Mouse (Mus musculus): ENCODE data around the gene Tgfbr3. TPM values are rescaled to one million over a fixed set of nuclear protein-coding genes. Genes with fewer than 3 reads are reported as not detected.
A peak's percentile ranks its signal among the peaks of the same experiment; 100 is the strongest.

Gene Tgfbr3
- polyA plus RNA-seq, 1 experiment from 2014 or later, result 5.7 TPM

DNA sequence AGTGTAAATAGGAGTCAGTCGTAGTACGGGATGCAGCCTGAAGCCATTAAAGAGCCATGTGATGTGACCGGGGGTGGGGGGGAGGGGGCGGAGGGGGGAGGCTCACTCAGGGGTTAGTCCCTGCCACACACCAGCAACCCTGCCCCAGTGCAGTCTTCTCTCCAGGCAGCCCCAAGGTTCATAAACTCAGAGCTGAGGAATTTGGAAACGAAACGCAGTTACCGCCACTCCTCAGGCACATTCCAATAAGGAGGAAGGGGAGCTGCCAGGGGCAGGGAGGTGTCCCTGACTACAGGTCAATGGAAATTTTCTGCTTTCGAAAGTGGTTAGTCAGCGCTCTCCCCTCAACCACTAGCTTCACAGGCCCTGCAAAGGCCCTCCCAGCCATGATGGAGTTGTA is 132.0 kb downstream of the Tgfbr3 start:
- DNase-seq (ENCODE audit: extremely low spot score, low spot score), result no peak
- H3K27ac ChIP-seq, result 0 out of 2 replicates have a peak overlapping the region, but pooled peaks have one; percentile 11

DNA sequence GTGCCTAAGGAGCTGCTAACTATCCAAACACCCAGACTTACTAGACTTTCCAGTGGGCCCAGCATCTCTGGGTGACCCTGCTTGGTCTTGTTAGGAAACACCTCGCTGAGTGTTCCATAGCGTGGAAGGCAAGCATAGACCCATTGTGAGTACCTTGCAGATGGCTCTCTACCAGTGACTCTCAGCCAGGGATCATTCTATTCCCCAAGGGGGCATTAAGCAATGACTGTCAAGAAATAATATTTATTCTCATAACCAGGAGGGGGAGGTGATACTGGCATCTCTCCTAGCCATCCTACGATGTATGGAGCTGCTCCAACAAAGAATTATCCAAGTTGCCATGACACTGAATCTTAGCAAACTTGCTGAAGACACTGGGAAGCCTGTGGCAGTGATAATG is 133.3 kb downstream of the Tgfbr3 start:
- DNase-seq (ENCODE audit: extremely low spot score, low spot score), result no peak
- Histone ChIP-seq H3K4me3 (no peak overlapping the region), H3K27ac (no peak overlapping the region), H3K27me3 (ENCODE audit: poor library complexity, severe bottlenecking) (0 out of 2 replicates have a peak, but pooled peaks cover 5% of the 10 kb centered on the region), H3K4me1 (peaks cover 32% of the 10 kb centered on the region), H3K36me3 (replicated peaks) (no peaks in the 10 kb centered on the region), H3K9me3 (no peaks in the 10 kb centered on the region)
- WGBS, result 93% methylated on average over 3 of the region's 3 CpGs

More for the DNA sequence above, 132.0 kb downstream of the Tgfbr3 start:
- WGBS, result 50% methylated on average over 9 of the region's 9 CpGs
- Histone ChIP-seq H3K4me3 (no peak overlapping the region), H3K36me3 (replicated peaks) (no peaks in the 10 kb centered on the region), H3K4me1 (peaks cover 23% of the 10 kb centered on the region), H3K9me3 (no peaks in the 10 kb centered on the region), H3K27me3 (ENCODE audit: poor library complexity, severe bottlenecking) (no peaks in the 10 kb centered on the region)

GRCm38 (mm10) chr5:107152989-107153388 is 136.4 kb downstream of the Tgfbr3 start:
- Histone ChIP-seq H3K4me3 (no peak overlapping the region), H3K27me3 (ENCODE audit: poor library complexity, severe bottlenecking) (peaks cover 14% of the 10 kb centered on the region), H3K4me1 (peaks cover 41% of the 10 kb centered on the region), H3K27ac (no peak overlapping the region), H3K36me3 (replicated peaks) (no peaks in the 10 kb centered on the region), H3K9me3 (no peaks in the 10 kb centered on the region)
- DNase-seq (ENCODE audit: extremely low spot score, low spot score), result no peak
- WGBS, result 92% methylated on average over 4 of the region's 4 CpGs

- Histone ChIP-seq H3K4me1 (peaks cover 42% of the 10 kb centered on the region), H3K27ac (no peak overlapping the region), H3K4me3 (no peak overlapping the region), H3K9me3 (no peaks in the 10 kb centered on the region), H3K27me3 (ENCODE audit: poor library complexity, severe bottlenecking) (peaks cover 20% of the 10 kb centered on the region), H3K36me3 (replicated peaks) (no peaks in the 10 kb centered on the region)
- 71% methylated on average over 3 of the region's 3 CpGs for WGBS
- no peak for DNase-seq (ENCODE audit: extremely low spot score, low spot score)
Measured at GRCm38 (mm10) chr5:107151320-107151719, 138.1 kb downstream of the Tgfbr3 start.

GRCm38 (mm10) chr5:107150555-107151312 is 138.7 kb downstream of the Tgfbr3 start:
- WGBS, result 61% methylated on average over 9 of the region's 9 CpGs
- Histone ChIP-seq H3K36me3 (replicated peaks) (no peaks in the 10 kb centered on the region), H3K27ac (no peak overlapping the region), H3K9me3 (no peaks in the 10 kb centered on the region), H3K27me3 (ENCODE audit: poor library complexity, severe bottlenecking) (peaks cover 24% of the 10 kb centered on the region), H3K4me3 (no peak overlapping the region), H3K4me1 (peaks cover 47% of the 10 kb centered on the region)
- DNase-seq (ENCODE audit: extremely low spot score, low spot score), result no peak

DNA sequence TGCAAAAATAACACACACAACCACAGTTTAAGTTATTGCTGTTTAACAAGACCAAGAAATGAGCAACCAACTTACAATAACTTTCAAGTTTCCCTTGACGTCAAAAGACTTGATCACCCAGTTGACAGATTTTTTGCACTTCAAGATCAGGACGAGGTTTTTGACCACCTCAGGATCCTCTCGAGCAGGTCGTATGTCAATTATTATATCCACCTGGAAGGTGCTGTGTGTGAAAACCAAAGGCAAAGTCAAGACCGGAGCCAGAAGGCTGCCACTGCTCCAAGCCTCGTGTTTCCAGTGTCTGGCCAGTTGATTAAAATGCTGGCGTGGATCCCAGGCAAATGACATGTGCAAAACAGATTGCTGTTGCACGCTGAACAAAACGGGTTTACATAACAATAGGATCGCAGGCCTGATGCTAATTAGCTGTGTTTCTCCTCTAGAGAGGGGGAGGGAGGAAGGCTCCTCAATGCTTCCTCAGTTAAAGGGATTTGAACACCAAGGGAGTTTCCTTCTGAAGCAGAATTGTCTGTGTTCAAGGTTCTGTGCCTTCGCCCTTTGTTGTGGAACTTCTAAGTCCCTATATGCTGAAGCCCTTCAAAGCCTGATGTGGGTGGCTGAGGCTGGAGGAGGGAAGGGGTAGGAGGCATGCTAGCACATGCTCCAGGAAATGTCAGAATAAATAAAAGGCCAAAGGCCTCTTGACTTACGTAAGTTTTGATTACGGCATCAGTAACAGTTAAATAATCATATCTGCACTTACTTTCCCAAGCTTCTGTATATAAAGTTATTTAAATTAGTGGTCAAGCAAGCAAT is 141.3 kb downstream of the Tgfbr3 start:
- peak; percentile 26 for DNase-seq (ENCODE audit: extremely low spot score, low spot score)
- H3K4me3 ChIP-seq, result no peak overlapping the region

GRCm38 (mm10) chr5:107147413-107147812 is 142.0 kb downstream of the Tgfbr3 start:
- Histone ChIP-seq H3K4me1 (peaks cover 63% of the 10 kb centered on the region), H3K27ac (no peak overlapping the region), H3K27me3 (ENCODE audit: poor library complexity, severe bottlenecking) (peaks cover 42% of the 10 kb centered on the region), H3K4me3 (no peak overlapping the region), H3K9me3 (no peaks in the 10 kb centered on the region), H3K36me3 (replicated peaks) (no peaks in the 10 kb centered on the region)
- no peak for DNase-seq (ENCODE audit: extremely low spot score, low spot score)

More for the DNA sequence above, 141.3 kb downstream of the Tgfbr3 start:
- 33% methylated on average over 13 of the region's 13 CpGs for WGBS
- no peaks in the 10 kb centered on the region for H3K9me3 ChIP-seq
- H3K36me3 ChIP-seq (replicated peaks), result no peaks in the 10 kb centered on the region
- H3K27ac ChIP-seq, result no peak overlapping the region
- H3K27me3 ChIP-seq (ENCODE audit: poor library complexity, severe bottlenecking), result peaks cover 42% of the 10 kb centered on the region
- H3K4me1 ChIP-seq, result peaks cover 63% of the 10 kb centered on the region

GRCm38 (mm10) chr5:107146111-107146616 is 143.3 kb downstream of the Tgfbr3 start:
- 69% methylated on average over 11 of the region's 11 CpGs for WGBS
- H3K9me3 ChIP-seq, result no peaks in the 10 kb centered on the region
- H3K36me3 ChIP-seq (replicated peaks), result no peaks in the 10 kb centered on the region
- no peak for DNase-seq (ENCODE audit: extremely low spot score, low spot score)
- H3K4me3 ChIP-seq, result no peak overlapping the region
- H3K27me3 ChIP-seq (ENCODE audit: poor library complexity, severe bottlenecking), result peaks cover 38% of the 10 kb centered on the region
- H3K27ac ChIP-seq, result no peak overlapping the region
- H3K4me1 ChIP-seq, result peaks cover 54% of the 10 kb centered on the region

DNA sequence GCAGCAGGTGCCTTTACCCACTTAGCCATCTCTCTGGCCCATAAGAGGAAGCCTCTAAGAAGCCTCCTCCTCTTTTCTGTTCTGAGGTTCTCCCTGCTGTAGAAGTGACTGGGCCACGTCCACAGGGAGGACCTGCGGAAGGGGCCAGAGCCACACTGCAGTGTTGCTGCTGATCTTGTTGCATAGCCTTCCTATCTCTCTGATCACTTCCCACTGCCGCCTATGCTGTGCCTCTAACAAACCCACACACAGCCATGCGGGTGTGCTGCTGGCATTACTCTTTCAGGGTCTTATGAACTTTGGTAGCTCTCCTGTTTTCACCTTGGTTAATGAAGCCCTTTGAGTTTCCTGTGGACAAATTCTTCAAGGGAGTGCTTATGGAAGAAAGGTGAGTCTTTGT is 144.3 kb downstream of the Tgfbr3 start:
- no peaks in the 10 kb centered on the region for H3K36me3 ChIP-seq (replicated peaks)
- H3K27me3 ChIP-seq (ENCODE audit: poor library complexity, severe bottlenecking), result peaks cover 37% of the 10 kb centered on the region
- 77% methylated on average over 4 of the region's 4 CpGs for WGBS
- peaks cover 50% of the 10 kb centered on the region for H3K4me1 ChIP-seq
- DNase-seq (ENCODE audit: extremely low spot score, low spot score), result no peak
- no peak overlapping the region for H3K4me3 ChIP-seq
- no peak overlapping the region for H3K27ac ChIP-seq
- H3K9me3 ChIP-seq, result no peaks in the 10 kb centered on the region

DNA sequence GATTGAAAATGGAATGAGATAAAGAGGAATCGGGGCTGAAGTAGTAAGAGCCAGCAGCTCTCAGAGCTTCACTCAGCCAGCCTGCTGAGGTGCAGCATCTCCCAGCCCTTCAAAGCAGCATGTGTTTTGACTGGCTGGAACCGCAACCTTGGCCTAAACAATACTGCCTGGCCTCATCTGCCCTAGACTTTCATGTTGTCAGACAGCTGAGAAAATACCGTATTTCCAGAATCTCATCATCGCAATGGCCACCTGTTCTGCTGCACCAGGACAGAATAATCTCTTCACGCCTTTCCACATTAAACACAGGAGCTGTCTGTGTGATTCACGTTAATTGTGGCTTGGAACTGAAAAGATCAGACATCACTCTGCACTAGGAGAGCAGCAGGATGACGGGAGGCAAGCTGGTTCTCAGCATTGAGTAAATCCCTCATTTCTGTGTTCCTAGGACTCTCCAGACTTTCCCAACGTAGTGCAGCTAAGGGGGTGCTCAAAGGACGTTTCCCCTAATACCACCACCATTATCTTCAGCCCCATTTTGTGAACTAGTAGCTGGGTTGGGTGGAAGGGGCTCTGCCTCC is 145.1 kb downstream of the Tgfbr3 start:
- no peaks in the 10 kb centered on the region for H3K9me3 ChIP-seq
- no peaks in the 10 kb centered on the region for H3K36me3 ChIP-seq (replicated peaks)
- peaks cover 30% of the 10 kb centered on the region for H3K27me3 ChIP-seq (ENCODE audit: poor library complexity, severe bottlenecking)
- 60% methylated on average over 9 of the region's 9 CpGs for WGBS
- H3K27ac ChIP-seq, result no peak overlapping the region
- DNase-seq (ENCODE audit: extremely low spot score, low spot score), result no peak
- no peak overlapping the region for H3K4me3 ChIP-seq
- peaks cover 53% of the 10 kb centered on the region for H3K4me1 ChIP-seq

DNA sequence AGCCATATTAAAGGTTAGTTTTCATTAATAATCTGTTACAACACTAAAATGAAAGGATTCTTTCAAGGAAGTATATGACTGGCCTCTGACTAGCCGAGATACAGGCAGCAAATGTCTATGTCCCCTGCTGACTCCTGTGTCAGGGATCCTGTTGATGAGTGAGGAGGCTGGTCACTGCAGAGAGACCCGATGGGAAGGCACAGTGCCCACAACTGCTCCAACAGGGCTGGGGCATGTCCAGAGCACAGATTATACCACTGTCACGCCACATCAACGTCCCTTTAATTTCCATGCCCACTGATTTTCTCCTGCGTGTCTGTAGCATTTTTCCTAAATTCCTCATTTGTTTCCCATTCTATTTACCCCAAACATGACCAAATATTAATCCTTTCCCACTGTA is 146.0 kb downstream of the Tgfbr3 start:
- no peak for DNase-seq (ENCODE audit: extremely low spot score, low spot score)
- H3K36me3 ChIP-seq (replicated peaks), result no peaks in the 10 kb centered on the region
- no peaks in the 10 kb centered on the region for H3K9me3 ChIP-seq
- H3K4me3 ChIP-seq, result no peak overlapping the region
- no peak overlapping the region for H3K27ac ChIP-seq
- H3K27me3 ChIP-seq (ENCODE audit: poor library complexity, severe bottlenecking), result peaks cover 28% of the 10 kb centered on the region; the same call in 1 of the 2 replicates
- WGBS, result 84% methylated on average over 5 of the region's 5 CpGs
- H3K4me1 ChIP-seq, result peaks cover 49% of the 10 kb centered on the region

DNA sequence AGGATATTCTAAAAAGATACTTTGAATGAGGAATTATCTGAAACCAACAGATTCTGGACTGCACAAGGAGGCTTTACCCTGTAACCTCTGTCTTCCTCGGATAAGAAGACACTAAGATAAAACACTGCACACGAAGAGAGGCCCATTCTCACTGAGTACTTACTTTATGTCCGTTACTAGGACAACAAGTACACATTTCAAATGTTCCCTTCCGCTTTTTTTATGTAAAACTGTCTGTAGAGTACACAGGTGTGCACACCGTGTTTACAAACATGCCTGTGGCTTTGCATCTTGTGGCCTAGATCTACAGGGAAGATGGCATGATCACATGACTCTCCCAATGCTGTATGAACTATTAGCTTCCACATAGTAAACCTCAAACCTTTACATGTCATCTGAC is 146.6 kb downstream of the Tgfbr3 start:
- Histone ChIP-seq H3K27ac (no peak overlapping the region), H3K36me3 (replicated peaks) (no peaks in the 10 kb centered on the region), H3K4me3 (no peak overlapping the region), H3K9me3 (no peaks in the 10 kb centered on the region), H3K27me3 (ENCODE audit: poor library complexity, severe bottlenecking) (peaks cover 28% of the 10 kb centered on the region; the same call in 1 of the 2 replicates), H3K4me1 (peaks cover 43% of the 10 kb centered on the region)
- DNase-seq (ENCODE audit: extremely low spot score, low spot score), result no peak
- WGBS, result 88% methylated on average over 5 of the region's 5 CpGs
